Mouse (Mus musculus) cerebellum, postnatal 36 days (tissue): ENCODE results near the gene Aifm2.

ENCODE experiments used
- DNase-seq, 2 experiments: peaks; one replicate each; pipeline ENCODE4 v3.0.0; 2021 to 2022; ENCODE audit warnings: mixed read lengths in 2 of 2

Gene Aifm2

DNA sequence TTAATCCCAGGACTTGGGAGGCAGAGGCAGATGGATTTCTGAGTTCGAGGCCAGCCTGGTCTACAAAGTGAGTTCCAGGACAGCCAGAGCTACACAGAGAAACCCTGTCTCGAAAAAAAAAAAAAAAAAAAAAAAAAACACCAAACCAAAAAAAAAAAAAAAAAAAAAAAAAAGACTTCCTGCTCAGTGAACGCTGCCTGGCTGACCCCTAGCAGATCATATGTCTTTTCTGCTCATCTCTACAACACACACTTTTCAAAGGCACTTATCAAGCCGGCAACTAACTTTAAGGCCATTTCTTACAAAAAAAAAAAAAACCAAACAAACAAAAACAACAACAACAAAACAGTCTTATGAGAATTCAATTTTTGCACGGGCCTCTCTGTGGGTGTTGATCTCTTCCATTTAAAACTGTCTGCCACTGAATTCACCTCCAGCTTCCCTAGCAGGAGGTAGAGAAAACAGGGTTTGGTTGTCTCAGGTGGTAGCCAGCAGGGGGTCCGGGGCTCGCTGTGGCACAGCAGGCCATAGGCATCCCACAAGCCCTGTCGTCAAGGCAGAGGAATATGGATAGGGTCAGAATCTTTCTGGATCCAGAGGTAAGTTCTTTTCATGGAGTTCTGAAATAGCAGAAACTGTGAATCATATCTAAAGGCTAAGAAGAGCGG lies 66.5 kb downstream of the Aifm2 start:
- no peak for DNase-seq

DNA sequence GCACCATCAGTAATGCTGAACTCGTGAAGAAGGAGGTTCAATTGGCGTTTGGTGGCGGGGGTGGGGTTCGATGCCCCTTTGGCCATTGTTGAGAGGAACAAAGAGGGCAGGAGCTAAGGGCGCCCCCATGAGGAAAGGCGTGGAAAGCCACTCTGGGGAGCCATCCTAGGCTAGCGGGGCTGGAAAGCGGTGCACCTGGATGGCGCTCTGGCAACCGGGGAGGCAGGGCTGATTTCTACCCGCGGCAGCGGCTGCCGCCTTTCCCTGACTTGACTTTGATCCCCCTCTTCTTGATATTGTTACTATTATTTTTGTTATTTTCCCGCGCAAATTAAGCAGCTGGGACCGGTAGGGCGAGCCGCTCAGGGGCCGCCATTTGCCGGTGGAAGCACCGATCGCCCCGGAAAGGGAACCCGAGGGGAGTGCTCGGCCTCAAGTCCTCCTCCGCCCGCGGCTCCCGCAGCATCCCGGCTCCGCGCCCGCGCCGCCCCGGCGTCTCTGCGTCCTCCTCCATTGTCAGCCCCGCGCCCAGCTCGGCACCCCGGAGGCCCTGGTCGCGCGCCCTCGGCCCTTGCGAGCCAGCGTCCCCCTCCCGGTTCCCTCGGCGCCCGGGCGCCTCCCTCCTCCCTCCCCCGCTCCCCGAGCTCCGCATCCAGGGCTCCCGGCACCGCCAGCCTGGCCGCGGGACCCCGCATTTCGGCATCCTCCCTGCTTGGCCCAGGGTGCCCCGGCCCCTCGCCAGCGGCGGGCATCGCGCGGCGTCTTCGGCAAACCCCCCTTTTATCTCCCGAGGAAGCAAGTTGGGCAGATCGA lies 67.9 kb downstream of the Aifm2 start:
- DNase-seq = peak; percentile 74 to 77

DNA sequence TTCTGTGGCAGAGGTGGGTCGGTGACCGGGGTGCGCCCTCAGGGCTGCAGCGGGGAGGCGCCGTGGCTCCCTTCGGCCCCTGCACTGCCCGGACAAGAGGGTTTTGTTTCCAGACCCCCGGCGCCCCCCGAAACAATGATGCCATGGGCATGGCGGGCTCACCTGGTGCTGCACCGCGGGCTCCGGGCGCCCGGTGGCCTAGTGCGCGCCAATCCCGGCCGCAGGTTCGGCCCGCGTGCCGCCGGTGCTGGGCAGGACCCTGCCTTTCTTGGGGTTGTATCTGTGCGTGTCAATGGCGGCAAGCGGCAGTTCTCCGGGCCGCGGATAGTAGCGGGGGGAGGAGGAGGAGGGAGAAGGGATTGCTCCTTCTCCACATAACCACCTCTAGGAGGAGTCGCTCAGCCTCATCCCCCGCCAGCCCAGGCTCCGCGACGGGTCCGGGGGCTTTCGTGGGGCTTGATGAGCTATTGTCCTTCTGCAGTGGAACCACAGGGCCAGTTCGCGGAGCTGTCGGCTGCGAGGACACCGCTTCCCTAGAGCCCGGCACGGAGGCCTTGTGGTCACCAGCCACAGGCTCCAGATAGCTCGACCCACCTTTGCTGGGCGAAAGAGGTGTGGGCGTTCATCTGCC lies 68.7 kb downstream of the Aifm2 start, which contains the start of gene H2afy2:
H2afy2 (minus strand) TSS at position 527 of the 631 bp plus-strand sequence.
- peak; percentile 78 for DNase-seq

DNA sequence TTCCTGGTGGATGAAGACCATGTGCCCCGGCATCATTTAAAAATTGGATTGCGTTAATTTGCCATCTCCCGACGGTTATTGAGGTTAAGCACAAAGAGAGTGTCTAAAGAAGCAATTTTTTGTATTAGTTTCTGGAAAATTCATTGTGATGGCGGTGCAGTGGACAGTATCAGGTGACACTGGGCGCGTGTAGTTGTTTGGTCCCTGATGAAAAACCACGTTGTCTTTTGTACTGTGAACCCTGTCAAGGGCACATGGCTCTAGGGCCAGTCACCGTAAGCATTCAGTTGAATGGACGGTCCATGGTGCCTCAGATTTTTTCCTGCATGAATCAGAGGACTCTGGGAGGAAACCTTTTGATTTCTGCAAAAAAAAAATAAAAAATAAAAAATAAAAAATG lies 69.4 kb downstream of the Aifm2 start:
- no peak for DNase-seq

DNA sequence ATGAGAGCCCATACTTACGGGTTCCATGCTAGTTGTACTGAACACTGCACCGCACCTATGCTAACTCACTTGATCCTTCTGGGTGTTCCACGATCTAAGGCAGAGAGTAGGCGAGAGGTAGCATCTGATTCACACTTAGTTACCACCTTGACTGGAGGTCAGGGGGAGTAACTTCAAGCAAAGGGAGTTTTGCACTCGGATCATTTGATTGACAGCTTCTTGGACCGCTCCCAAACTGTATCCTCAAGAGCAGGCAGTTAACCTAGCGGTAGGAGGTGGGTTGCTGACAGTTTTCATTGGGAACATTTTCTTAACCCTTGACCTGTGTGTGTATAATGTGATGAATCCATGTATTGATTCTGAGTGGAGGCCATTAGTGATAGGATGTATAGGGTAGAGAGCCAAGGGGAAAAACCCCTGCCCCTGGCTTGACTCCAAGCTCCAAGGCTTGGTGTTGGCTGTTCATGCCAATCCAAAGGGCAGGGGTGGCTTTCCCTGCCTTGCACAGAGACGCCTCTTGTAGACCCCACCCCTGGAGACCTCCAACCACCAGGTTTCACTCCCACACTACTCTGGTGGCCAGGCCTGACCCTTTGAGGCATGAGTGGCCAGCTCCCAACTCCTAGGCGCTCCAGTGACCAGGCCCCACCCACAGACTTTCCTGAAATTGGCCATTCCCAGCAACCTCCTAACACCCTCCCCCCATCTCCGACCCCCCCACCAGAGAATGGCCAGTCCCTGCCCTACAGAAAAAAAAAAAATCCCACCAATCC lies 72.7 kb downstream of the Aifm2 start:
- no peak for DNase-seq

DNA sequence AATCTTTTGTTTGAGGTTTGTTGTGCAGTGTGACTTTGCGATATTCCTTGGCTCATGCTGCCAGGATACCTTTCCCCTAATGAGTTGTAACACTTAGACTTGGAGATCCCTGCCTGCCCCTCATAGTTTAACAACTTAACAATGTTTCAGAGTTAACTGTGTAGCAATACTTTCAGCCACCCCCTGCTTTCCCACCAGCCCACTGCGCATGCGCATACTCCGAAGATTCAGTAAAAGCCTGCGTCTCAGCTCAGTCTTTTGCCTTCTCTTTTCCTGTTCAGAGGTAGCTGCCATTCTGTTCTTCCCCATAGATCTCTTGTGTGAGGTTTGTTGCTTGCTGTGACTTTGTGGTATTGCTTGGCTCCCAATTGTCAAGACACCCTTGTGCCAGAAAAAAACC lies 73.4 kb downstream of the Aifm2 start:
- no peak for DNase-seq
